Mouse (Mus musculus): ENCODE measurements around the gene Phlda2. TPM values are rescaled to one million over a fixed set of nuclear protein-coding genes. Genes with fewer than 3 reads are reported as not detected.

Phlda2 gene
- polyA plus RNA-seq (2014; fragmentation: Illumina TruSeq; extraction: RNeasy Lipid Tissue Mini Kit (QIAGEN cat#74804); ENCODE audit: low read depth, low replicate concordance), result not detected

DNA sequence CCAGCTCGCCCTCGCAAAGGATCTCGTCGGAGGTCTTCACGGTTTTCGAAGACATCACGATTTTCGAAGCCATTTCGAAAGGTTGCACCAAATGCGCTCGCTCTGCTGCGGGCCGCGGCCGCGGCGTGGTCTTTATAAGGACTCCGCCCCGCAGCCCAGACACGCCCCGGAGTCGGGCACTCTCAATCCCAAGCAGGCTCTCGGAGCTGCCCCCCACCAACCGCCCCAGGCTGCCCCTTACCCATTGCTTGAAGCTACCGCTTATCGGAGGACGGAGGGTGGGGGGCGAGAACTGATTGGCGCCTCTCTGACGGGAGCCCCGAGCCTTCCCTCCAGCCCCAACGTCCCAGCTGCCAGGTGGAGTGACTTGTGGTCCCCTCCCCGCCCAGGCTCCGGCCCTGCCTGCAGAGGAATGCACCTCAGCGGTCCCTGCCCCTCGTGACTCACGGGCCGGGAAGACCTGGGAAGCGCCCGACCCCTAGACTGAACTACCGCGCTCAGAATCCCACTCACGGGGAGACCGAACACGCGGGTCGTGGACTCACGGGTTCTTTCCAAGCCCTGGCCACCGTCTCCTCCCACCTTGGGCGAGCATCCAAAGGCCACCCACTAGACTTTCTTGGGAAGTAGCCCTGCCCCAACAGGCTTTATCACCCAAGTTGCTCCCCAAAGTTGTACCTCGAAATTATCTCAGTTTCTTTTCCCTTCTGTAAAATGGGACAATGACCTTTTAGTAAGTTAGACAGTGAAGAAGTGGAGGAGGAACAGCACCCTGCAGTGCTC is at the start of gene Phlda2:
Phlda2 (minus strand) TSS at position 733 of the 783 bp plus-strand sequence.

DNA sequence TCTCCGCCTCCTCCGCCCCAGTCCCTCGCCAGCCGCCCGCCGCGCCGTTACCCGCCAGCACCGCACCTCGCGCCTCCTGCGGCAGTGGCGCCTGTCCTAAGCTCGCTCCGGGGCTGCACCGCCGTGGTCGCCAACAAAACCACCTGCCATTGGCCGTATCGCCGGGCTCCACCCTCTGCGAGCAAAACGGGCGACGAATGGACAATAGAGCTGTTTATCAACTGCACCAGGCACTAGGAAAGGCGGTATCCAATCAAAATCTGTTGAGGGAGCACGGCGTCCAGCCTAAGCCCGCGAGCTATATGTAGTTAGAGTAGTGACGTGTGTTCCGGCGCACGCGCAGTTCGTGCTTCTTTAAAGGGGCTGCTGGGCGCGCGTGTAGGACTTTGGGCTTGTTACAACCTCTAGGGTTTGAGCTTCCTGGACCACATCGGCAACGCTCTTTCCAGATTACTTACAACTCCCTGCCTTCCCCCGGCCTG is 46.1 kb upstream of the Phlda2 start, which contains the start of gene Nap1l4:
Nap1l4 (minus strand) TSS at position 131 of the 482 bp plus-strand sequence.

DNA sequence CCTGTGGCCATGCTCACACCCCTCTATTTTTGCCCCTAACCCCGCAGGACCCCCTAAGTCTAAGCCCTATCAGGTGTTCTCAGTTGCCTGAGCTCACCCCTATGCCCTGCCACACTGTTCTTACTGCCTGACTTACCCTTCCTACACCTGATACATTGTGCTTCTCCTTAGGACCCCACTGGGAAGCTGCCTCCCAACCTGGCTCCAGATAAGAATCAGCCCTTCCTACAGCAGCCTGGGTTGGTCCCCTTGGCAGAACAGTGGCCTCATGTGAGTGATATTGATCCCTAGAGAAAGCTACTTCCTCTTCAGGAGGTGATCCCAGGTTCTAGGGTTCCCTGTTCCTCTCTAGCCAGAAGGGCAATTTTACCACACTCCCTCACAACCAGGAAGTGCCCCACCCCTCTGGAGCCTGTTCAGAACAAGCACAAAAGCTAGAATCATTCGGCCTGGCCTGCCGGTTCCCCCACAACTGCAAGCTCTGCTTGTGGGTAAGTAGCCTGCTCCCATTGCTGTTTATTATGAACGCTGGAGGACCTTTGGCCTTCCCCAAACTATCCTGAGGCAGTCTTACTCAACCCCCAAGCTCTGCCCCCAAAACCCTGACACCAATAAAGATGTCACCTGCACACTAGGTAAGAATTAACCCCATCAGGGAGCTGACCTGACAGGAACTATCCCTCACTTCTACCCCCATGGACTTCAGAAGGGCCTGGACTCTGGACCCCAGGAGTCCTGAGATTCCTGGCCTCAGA is 29.4 kb downstream of the Phlda2 start, which contains the start of gene Slc22a18:
Slc22a18 (plus strand) TSS at position 390 of the 755 bp plus-strand sequence.

DNA sequence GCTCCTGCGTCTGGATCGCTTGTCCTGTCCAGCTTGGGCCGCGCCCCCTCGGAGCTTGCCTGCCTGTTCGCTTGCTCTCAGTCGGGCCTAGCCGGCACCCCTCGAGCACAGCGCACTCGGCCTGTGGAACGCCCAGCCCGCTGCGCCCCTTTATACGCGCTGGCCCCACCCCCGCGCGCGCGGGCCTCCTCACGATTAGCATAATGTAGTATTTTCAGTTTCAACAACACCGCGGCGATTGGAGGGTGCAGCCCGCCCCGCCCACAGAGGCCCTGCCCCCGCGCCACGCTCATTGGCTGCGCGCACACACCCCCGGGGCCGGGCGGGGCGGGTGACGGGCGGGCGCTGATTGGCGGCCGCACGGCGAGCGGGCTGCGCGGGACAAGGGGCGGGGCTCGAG is 42.1 kb downstream of the Phlda2 start, which contains the start of gene Cdkn1c:
Cdkn1c (minus strand) TSS at position 177 of the 400 bp plus-strand sequence.

Other genes starting within 250 kb of the Phlda2 start
- gene Cdkn1c, start 42.1 kb downstream of the Phlda2 start, polyA plus RNA-seq (2014; fragmentation: Illumina TruSeq; extraction: RNeasy Lipid Tissue Mini Kit (QIAGEN cat#74804); ENCODE audit: low read depth, low replicate concordance), result 34.6 TPM
- gene Slc22a18, start 29.4 kb downstream of the Phlda2 start, polyA plus RNA-seq (2014; fragmentation: Illumina TruSeq; extraction: RNeasy Lipid Tissue Mini Kit (QIAGEN cat#74804); ENCODE audit: low read depth, low replicate concordance), result 5.3 TPM
- 77.7 TPM for gene Nap1l4, start 46.0 kb upstream of the Phlda2 start, polyA plus RNA-seq (2014; fragmentation: Illumina TruSeq; extraction: RNeasy Lipid Tissue Mini Kit (QIAGEN cat#74804); ENCODE audit: low read depth, low replicate concordance)
- 9.5 TPM for gene Cars, start 96.9 kb upstream of the Phlda2 start, polyA plus RNA-seq (2014; fragmentation: Illumina TruSeq; extraction: RNeasy Lipid Tissue Mini Kit (QIAGEN cat#74804); ENCODE audit: low read depth, low replicate concordance)
- 2.2 TPM for gene Tnfrsf26, start 125.6 kb upstream of the Phlda2 start, polyA plus RNA-seq (2014; fragmentation: Illumina TruSeq; extraction: RNeasy Lipid Tissue Mini Kit (QIAGEN cat#74804); ENCODE audit: low read depth, low replicate concordance)
- gene Tnfrsf22, start 146.5 kb upstream of the Phlda2 start, polyA plus RNA-seq (2014; fragmentation: Illumina TruSeq; extraction: RNeasy Lipid Tissue Mini Kit (QIAGEN cat#74804); ENCODE audit: low read depth, low replicate concordance), result 4.8 TPM
- gene Tnfrsf23, start 182.7 kb upstream of the Phlda2 start, polyA plus RNA-seq (2014; fragmentation: Illumina TruSeq; extraction: RNeasy Lipid Tissue Mini Kit (QIAGEN cat#74804); ENCODE audit: low read depth, low replicate concordance), result 4.2 TPM

Data from kidney, adult 10 weeks (tissue).